Mouse (Mus musculus) thymus, postnatal 0 days (tissue): Measurements from ENCODE around the gene Smoc1. TPM values are rescaled to one million over a fixed set of nuclear protein-coding genes. Genes with fewer than 3 reads are reported as not detected.

Experiments used
- DNase-seq: peaks from one replicate; pipeline ENCODE4 v3.0.0-alpha.2; 2015; ENCODE audit warnings: low spot score
- polyA plus RNA-seq: library from polyadenylated mRNA; unstranded; fragments of >200 nt; fragmentation: Nextera tagmentation; extraction: Ambion mirVana; gene quantifications from 2 replicates; pipeline ENCODE4 v1.2.1, GENCODE M21; 2015

The Smoc1 gene
- polyA plus RNA-seq: 4.2 and 5.2 TPM in 2 replicates

GRCm38 (mm10) chr12:81026277-81026994 lies at the start of gene Smoc1:
Gene Smoc1 (plus strand): TSS chr12:81026808.
- no peak for DNase-seq

- peak; percentile 76 for DNase-seq
Observed at GRCm38 (mm10) chr12:80982326-80982725, 44.3 kb upstream of the Smoc1 start.

DNA sequence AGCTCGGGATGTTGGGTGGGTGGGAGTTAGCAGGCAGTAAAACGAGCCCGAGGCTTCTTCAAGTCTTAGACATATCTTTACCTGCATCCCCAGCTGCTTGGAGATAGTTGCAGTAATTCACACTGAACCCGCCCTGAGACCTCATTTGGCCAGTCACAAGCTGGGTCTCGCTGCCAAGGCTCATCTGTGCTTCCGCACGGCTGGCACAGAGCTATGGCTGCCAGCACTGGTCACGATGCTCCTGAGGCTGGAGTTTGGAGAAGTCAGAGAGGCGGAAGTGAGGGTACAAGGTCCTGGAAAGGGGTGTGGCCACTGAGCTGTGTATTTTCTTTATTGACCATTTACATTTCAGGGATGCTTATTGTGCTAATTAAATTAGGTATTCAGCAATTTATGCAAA lies 42.9 kb upstream of the Smoc1 start:
- no peak for DNase-seq

- no peak for DNase-seq
Observed at GRCm38 (mm10) chr12:80986628-80987027, 40.0 kb upstream of the Smoc1 start.

DNA sequence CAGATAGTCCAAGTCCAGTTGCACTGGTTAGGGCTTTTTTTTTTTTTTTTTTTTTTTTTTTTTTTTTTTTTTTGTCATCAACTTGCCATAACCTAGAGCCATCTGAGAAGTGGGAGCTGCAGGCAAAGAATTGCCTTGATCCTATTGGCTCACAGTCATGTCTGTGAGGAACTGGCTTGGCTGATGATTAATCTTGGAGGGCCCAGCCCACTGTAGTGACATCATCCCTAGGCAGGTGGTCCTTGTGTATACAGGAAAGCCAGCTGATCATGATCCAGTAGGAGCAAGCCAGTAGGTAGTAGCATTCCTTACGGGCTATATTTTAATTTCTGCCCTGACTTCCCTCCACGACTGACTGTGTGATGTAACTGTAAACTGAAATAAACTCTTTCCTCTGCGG lies 38.3 kb upstream of the Smoc1 start:
- no peak for DNase-seq

DNA sequence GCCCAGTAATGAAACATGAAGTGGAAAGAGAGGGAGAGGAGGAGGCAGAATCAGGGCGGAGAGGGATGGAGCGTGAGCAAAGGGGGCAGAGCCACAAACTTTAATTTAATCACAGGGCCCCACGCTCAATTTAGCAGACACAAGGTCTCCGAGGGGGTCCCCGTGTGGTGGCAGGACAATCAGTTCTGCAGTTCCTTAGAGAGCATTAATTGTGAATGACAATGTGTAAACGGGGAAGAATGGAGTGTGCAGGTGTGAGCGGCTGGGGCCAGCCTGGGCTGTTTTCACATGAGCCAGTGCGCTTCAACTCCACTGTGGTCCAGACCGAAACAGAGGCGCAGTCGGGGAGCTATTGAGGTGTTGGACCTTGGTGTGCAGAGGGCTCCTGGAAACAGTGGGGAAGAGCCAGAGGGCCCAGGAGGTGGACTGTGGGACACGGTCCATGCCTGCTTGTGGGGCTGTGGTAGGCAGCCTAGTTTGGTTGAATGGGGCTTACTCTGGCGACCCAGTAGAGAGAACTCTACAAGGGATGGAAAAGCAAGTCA lies 35.6 kb upstream of the Smoc1 start:
- DNase-seq: no peak

- peak; percentile 28 for DNase-seq
Observed at GRCm38 (mm10) chr12:80991806-80992205, 34.8 kb upstream of the Smoc1 start.

- no peak for DNase-seq
Observed at GRCm38 (mm10) chr12:80992540-80993122, 34.0 kb upstream of the Smoc1 start.

DNA sequence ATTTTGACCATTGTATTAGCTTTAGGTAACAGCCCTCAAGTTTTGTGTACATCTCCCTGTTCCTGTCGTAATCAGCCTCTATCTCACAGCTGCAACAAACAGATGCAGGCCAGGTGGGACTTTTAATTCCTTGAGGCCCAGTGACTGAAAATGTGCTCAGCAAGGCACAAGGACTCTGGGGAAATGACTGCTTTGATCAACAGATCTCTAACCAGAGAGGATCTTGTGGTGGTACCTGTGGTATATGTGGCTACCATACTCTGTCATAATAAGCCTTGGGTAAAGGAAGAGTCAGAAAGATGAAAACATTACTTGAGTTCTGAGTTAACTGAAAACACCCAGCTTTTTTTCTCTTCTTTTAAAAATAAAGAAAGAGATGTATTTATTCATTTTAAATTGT lies 32.8 kb upstream of the Smoc1 start:
- DNase-seq: peak; percentile 75

- no peak for DNase-seq
Observed at GRCm38 (mm10) chr12:80995326-80995725, 31.3 kb upstream of the Smoc1 start.

- no peak for DNase-seq
Observed at GRCm38 (mm10) chr12:80997652-80998051, 29.0 kb upstream of the Smoc1 start.

GRCm38 (mm10) chr12:80998528-80999221 lies 27.9 kb upstream of the Smoc1 start:
- peak; percentile 62 for DNase-seq

DNA sequence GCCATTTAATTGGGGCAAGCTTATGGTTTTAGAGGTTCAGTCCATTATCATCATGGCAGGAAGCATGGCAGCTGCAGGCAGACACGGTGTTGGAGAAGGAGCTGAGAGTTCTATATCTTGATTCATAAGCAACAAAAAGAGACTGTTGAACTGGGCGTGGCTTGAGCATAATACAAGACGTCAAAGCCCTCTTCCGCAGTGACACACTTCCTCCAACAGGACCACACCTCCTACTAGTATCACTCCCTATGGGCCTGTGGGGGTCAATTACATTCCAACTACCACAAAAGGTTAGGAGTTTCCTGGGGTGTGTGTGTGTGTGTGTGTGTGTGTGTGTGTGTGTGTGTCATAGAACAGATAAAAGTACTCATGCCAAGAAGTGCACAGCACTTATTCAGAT lies 25.7 kb upstream of the Smoc1 start:
- no peak for DNase-seq

DNA sequence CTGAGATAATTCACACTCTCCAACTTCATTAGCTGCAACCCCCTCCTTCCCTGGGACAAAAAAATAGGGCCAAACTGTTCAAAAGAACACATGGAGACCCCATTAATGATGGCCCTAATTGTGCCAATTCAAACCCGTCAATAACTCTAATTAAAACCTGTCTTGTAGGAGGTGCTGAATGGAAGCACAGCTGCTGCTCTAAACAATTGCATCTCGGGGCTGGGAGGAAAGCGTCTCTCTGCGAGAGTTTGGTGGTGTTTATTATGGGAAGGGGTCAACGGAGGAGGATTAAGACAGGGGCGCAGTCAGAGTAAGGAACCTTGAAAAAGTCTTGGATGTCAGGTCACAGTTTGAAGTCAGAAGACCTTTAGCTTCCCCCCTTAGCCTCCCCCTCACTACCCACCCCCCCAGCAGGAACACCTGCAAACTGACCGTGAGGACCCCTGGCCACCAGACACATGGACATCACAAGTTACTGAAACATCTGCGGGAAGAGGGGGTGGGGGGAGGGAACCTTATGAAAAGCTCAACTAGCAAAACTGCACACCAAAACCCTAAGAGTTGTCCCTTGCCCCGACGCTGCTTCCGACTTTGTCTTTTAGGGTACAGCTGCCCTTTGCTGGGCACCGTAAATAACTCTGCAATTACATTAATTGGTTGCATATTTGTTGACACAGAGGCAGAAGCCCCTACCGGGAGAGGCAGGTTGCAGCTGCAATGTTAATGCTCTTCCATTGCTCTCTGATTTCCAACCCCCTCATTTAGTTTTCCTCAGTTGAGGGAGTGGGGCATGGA lies 23.6 kb upstream of the Smoc1 start:
- DNase-seq: no peak

- DNase-seq: no peak
Observed at GRCm38 (mm10) chr12:81009813-81010212, 16.8 kb upstream of the Smoc1 start.

DNA sequence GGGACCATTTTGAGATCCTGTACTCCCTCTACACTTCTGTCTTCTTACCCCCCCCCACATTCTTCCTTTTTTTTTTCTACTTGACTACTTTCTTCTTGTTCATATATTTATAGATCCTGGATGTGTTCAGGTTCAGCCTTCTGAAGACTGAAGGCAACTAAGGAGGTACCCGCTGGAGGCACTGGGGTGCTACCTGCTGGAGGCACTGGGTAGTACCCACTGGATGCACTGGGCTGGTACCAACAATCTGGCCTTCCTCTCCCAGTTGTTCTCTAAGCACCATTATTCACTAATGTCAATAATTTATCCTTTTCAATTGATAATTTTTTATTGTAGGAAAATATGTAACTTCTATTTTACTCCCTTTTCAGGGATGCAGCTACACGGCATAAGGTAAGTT lies 14.6 kb upstream of the Smoc1 start:
- DNase-seq: no peak

- DNase-seq: no peak
Observed at GRCm38 (mm10) chr12:81013496-81013895, 13.1 kb upstream of the Smoc1 start.

DNA sequence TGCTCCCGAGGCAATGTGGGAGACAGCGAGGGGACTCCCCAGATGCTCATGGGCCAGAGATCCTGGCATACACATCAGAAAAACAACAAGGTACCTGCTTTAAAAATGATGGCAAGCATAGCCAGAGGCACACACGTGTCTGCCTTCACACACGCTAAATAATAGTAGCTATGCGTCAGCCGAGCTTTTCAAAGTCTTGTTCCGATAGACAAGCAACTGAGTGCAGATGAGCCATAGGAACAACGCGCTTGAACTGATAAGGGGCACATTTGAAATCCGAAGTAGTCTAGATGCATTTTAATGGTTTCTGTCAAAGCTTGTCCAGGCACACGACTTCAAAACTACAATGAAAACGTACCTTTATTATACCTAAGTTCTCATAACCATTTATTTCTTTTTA lies 9.0 kb upstream of the Smoc1 start:
- DNase-seq: no peak

DNA sequence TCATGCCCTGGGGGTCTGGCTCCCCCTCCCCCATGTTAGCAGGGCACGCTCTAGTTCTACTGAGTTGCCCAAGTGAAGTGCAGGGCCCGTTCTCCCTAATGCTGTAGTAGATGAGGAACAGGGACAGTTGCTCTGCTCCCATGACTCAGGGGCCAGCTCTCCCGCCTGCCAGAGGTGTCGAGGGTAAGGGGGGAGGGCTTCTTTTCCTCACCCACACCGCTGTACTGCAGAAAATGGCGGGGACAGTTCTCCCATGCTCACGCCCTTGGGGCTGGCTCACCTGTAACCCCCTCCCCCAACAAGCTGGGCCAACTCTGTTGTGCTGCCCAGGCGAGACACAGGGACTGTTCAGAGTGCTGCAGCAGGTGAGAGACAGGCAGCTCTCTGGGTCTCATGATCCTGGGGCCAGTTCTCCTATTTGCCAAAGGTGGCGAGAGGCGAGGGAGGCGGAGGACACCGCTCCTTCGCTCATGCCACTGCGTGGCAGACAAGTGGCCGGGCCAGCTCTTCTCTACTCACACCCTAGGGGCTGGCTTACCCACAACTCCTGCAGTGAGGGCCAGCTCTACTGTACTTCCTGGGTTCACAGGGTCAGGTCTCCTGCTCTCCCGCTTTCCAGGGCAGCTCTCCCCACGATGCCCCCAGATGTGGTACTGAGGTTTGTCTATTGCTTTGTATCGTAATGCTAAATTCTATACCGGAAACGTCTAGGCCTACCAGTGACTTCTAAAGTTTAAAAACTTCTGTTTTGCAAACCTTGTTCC lies 7.9 kb upstream of the Smoc1 start:
- DNase-seq: no peak

DNA sequence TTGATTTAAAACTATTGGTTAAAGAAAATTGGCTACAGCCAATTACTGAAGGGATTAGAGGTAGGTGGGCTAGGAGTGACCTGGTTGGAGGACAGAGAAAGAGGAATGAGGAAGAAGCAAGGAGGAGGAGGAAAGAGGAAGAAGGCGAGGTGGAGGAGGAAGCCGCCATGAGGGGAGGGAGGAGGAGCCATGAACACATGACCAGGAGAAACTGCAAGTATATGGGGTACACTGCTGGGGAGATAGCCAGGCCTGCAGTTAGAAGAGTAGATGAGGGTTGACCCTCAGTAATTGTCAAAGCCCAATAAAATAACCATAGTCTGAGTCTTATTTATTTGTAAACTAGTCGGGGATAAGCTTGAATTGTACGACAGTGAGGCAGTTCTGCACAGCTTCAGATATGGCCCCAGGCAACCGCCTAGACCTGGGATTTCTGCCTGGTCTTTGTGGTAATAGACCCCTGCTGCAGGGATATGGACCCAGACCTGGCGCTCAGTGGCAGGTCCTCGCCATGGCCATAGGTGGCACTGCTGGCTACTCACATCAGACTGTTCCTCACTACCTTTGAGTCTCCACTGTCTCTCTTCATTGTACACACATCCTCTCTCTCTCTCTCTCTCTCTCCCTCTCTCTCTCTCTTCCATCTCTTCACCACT lies 7.2 kb upstream of the Smoc1 start:
- peak; percentile 17 for DNase-seq
